Mouse (Mus musculus): ENCODE measurements around the gene Ston2.

Ston2 gene

DNA sequence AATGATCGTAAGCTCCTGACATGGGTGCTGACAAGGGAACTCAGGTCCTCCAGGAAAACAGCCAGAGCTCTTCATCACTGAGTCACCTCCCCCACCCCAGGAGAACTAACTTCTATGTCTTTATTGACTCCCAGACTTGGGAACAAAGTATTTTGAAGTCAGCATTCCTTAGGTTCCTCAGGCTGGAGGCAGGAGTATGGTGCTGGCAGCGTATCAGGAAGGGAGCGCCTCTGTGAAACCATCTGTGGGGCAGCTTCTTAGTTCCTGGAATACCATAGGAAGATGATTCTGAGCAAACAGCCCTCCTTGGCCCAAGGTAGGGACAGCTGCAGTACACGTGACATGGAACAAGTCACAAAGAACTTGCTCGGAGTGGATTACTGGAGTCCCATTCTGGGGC is 84.7 kb downstream of the Ston2 start:
- DNase-seq (ENCODE audit: low read depth, low spot score) = no peak

DNA sequence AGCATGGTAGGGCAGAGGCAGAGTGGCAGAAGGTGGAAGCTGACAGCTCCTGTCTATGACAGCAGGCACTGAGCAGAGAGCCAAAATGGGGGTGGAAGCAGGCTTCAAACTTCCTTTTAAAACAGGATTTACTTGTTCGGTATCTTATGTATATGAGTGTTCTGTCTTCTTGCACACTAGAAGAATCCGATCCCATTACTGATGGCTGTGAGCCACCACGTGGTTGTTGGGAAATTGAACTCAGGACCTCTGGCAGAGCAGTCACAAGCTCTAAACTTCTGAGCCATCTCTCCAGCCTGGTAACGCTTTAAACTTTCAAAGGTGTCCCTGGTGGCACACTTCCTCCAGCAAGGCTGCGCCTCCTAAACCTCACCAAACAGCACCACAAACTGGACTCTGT is 85.4 kb downstream of the Ston2 start:
- DNase-seq (ENCODE audit: low read depth, low spot score) = no peak

DNA sequence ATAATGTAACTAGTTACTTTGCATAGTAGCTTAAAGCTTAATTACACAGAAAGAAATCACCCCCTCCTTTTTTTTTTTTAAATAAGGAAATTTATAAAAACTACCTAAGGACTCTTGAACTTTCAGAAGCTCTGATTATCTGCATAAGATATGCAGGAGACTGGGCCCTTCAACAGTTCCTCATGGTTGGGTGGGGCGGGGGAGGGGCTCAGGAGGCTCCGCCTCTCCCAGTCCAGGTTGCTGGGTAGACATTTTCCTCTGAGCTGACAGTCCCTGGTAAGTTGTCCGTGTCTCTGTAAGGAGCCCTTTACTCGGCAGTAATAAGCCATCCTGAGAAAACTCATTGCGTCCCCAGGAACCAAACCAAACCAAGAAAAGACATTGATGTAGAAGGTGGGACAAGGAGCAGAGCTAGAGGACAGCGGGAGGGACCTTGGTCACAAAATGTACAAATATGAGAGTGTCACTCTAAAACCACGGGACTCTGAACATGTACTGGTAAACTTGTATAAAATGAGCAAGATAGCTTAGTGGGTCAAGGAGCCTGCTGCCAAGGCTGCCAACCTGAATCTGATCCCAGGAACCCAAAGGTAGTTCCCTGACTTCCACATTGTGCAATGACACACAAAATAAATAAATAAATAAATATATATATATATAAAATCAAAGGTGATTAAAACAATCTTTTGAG is 88.6 kb downstream of the Ston2 start:
- DNase-seq (ENCODE audit: low read depth, low spot score) = no peak

DNA sequence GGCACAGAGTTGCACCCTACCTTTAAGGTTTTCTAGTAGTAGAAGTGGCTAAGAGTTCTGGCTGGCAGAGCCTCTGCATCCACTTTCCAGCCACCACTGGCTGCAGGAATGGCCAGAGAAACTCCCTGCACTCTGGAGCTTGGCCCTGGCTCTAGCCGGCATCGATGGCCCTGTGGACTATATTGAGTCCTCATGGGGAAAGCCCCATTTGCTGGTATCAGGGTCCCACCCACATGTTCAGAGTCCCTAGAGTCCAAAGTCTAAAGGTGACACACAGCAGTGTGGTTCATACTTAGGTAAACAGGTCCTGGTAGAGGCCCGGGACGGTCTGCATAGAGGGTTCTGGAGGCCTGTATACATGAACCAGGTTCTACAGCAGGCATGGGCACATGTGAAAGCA is 92.0 kb downstream of the Ston2 start:
- DNase-seq (ENCODE audit: low read depth, low spot score) = no peak

DNA sequence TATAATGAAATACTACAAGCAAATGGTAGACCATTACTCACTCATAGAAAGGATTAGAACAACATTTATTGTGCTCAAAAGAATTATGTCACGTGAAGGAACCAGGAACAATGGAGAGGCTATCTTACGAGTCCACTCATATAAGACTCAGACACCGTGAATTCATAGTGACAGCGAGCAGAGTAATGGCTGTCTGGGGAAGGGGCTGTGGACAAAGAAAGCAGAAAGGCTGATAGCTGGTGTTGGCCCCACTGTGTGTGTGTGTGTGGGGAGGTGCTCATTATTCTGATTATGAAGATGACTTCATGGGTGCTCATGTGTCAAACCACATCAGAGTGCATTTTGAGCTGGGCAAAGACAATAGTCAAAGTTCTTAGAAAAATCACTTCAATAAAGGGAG is 92.4 kb downstream of the Ston2 start:
- peak; percentile 44 for DNase-seq (ENCODE audit: low read depth, low spot score)

DNA sequence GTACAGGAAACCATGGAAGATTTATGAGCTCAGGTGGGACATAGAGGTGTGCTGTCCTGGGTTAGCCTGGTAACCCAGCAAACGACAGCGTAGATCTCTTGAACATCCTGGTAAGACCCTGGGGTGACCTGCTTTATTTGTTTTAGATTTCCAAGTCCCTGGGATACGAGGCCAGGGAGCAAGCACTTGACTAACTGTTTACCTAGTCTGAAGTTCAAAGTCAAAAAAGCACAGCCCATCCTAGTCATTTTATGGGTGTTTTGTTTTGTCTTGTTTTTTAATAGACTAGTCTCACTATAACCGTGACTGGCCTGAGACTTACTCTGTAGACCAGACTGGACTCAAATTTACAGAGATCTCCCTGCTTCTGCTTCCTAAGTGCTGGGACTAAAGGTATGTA is 93.4 kb downstream of the Ston2 start:
- no peak for DNase-seq (ENCODE audit: low read depth, low spot score)

DNA sequence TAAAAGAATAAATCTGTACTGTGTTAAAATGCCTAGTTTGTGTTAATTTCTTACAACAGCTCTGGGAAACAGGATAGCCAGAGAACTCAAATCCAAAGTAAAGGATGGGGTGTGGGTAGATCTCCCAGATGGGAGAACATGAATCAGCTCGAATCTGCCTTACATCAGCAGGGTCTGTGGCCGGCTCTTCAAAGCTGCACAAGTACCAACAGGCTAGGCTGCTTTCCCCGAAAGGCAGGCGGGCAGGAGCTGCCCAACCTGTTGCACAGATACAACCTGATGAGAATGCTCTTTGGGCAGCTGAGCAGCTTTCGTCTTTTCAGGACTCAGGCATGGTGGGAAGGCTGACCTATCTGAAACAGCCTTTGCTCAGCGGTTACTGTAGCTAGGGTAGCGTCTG is 94.6 kb downstream of the Ston2 start:
- no peak for DNase-seq (ENCODE audit: low read depth, low spot score)

DNA sequence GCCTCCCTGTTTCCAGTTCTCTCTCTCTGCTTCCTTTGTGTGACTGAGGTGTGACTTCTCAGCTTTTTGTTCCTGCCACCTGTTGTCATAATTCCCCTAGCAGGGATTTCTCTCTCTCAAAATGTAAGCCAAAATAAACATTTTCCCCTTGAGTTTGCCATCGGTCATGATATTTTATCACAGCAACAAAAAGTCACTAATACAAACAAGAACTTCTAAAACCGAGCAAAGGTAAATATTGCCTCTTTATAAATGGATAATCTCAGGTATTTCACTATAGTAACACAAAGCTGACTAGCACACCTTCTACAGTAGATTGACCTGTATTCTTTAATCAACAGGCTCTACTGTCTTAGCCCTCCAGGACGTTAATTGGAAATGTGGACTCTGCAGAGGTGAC is 95.2 kb downstream of the Ston2 start:
- no peak for DNase-seq (ENCODE audit: low read depth, low spot score)

DNA sequence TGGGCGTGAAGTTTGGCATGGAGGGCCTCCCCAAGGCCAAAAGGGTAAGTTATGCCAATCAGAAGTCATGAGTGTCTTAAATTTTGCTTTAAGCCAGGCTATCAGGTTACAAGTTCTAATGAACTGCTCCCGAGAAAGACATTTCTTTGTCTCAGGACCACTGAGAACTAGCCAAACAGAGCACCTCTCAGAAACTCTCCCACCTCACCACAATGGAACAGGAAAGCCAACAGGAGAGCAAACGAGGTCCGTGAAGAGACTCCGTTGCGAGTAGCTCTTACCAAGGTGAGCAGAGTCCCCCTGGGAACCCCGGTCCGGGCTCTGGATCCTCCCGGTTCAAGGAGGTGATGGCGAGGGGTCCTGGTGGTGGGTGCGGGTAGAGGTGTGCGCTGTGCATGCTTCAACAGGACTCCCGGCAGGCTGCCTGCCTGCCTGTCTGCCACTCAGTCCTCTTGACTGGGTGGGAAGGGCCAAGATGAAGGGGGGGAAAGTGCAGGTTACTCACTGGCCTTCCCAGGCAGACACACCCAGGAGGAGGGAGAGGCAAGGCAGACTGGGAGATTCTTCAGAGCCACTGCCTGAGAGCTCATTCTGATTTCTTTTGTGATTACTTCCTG is 102.4 kb downstream of the Ston2 start:
- no peak for DNase-seq (ENCODE audit: low read depth, low spot score)

DNA sequence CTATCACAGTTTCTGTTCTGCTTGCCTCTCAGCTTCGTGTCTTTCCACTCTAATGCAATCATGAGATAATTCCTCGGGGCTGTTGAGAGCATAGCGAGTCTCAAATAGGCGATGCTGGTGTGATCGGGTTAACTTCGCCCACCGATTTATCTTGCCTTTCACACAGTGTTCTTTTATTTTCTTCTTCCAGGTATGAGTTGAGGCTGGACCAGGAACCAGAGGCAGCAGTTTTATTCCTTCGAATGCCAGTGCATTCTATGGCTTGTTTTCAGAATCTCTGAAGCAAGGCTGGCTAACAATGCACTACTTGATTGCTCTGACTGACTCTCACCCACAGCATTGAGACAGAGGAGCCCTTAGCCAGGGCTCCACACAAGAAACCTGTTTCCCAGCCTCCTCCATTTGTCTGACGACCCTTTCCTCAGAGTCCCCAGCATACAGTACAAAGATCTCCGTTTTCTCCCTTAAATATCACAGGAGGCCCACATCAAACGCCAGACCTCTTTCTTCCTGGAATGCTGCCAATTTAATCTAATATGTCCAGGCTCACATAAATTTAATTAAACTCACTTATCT is 103.3 kb downstream of the Ston2 start:
- no peak for DNase-seq (ENCODE audit: low read depth, low spot score)

DNA sequence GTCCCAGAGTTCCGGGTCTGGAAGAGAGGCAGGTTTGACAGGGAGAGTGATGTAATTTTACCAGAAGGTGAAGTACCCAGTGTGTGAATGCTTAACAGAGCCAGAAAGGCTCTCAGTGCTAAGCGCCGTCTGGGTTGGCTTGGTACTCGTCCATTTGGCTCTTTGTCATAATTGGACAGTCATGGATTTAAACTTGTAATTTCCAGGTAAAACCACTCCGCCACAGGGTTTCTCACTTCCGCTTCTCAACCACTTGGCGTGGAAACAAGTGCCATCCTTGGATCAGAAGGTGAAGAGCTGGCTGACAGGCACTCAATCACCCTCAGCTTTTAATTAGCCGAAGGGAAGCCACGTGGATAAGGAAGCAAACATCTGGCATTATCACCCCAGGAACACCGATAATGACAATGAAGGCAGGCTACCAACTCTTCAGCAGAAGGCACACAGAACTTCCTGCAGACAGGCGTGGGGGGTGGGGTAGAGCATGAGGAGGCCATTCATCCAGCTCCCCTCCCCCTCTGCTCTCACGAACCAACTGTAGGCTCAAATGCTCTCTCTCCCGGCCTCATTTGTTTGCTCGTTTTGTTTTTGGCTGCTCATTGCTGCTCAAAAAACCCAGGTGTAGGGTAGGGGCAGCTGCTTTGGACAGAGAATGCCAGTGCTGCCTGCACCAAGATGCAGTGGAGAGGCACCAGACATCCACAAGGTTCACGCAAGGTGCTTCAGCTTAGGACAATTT is 103.9 kb downstream of the Ston2 start:
- peak; percentile 64 for DNase-seq (ENCODE audit: low read depth, low spot score)

DNA sequence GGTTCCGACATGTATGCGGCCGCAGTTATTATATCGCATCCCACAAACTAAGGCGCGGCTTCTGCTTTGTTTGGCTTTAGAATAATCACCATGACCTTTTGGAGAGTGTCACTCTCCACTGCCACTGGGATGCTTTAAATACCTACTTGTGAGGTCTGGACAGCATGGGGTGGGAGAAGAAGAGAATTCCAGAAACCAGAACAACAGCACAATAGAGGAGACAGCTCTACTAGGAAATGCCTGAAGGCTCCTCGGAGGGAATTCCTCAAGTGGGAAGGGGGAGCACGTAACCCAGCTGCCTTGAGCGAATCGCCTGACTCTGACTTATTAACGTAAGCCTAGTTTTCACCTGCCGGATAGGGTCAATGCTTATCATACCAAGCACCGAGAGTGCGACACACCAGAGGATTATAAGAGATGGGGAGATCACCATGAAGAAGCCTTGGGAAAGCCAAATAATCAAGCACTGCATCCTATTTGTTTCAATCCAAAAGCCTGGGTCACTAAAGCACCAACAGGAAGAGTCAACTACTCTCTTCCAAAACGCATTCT is 104.6 kb downstream of the Ston2 start:
- DNase-seq (ENCODE audit: low read depth, low spot score) = peak; percentile 57

DNA sequence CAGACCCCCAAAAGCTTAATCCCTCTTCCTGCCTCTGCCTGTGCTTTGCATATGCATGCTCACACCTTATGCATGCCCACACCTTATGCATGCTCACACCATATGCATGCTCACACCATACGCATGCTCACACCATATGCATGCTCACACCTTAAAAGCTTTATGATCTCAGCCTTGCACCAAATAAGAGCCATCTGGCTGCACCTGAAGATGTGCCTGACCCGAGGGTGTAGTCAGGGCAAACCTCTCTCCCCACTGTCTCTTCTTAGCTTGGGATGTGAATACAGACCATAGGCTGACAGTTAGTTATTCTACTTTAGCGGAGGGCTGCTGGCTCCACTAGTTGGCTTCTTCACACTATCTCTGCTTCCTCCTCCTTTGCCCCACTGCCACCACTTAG is 105.1 kb downstream of the Ston2 start:
- DNase-seq (ENCODE audit: low read depth, low spot score) = no peak

DNA sequence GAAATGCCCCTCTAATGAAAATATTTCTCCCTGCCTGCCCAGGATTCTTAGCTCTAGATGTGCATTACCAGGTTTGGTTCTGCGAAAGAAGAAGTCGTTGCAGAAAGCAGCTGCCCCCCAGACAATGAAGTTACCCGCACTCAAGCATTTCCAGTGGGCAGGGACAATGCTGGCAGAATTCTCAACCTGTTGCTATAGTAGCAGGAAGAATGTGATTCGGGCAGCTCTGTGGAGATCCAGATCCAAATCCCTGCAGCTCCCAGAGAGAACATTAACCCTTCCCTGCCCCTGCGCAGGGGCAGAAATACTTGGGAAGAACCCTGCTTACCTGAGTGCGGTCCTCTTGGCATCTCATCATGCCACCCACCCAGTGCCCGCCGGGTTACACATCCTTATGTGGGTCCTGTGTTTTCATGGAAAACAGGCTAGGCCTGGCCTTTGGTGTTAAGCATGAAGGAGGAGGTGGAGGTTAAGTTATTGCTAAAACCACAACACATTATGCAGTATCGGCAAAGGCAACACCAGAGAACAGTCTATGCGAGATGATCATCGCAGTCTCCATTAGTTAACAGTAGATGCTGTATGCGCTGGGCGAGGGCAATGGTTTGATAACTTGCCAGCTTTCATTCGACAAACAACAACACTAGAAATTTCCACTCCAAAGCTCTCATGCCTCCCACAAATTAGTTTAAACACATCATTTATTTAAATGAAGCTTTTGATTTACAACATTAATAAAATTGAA is 108.7 kb downstream of the Ston2 start:
- peak; percentile 72 for DNase-seq (ENCODE audit: low read depth, low spot score)

DNA sequence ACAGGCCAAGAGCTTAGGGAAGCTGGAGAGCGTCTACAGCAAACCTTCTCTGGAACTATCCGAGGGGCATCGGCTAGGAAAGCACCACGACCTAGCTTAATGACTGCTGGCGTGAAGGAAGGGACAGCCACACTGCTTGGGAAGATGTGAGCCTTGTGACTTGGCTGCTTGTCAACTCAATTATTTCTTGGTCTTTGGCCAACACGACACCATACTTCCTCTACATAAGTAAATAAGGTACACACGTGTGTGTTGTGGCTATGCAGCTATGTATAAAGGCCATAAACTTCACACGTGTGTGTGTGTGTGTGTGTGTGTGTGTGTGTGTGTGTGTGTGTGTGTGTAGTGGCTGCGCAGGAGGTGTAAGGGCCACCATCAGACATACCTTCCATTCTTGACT is 112.2 kb downstream of the Ston2 start:
- DNase-seq (ENCODE audit: low read depth, low spot score) = no peak

DNA sequence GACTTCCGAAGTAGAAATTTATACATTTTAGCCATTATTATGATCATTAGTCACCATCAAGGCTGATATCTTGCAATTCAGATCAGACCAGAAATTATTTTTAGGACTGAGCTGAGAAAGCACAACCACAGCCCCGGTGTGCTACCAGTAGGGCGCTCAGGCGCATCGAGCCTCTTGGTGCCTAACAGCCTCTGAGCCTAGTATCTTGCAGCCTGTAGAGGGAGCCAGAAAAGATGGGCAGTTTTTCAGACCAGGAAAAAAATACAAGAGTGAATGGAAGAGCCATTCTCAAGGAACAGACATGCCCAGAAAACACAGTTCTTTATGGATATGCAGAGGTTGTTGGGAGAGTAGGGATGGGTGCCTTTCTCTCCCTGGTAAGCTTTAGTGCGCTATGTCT is 115.0 kb downstream of the Ston2 start:
- DNase-seq (ENCODE audit: low read depth, low spot score) = no peak

DNA sequence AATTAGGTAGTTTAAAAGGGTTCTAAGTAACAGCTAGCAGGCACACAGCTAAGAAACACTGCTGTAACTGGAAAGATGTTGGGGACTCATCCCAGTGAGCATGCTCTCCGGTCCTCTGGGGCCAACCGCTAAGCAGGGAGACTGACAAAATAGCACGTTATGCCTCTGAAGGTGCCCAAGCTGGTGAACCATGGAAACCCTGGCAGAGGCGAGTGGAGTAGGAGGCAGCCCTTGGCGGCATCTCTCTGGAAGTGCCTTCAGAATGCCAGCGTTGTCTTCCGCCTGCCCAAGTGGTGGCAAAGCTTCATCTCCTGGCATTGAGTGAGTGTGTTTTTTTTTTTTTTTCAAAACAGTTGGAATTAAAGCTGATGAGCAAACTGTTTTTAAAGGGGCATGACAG is 115.7 kb downstream of the Ston2 start:
- no peak for DNase-seq (ENCODE audit: low read depth, low spot score)

DNA sequence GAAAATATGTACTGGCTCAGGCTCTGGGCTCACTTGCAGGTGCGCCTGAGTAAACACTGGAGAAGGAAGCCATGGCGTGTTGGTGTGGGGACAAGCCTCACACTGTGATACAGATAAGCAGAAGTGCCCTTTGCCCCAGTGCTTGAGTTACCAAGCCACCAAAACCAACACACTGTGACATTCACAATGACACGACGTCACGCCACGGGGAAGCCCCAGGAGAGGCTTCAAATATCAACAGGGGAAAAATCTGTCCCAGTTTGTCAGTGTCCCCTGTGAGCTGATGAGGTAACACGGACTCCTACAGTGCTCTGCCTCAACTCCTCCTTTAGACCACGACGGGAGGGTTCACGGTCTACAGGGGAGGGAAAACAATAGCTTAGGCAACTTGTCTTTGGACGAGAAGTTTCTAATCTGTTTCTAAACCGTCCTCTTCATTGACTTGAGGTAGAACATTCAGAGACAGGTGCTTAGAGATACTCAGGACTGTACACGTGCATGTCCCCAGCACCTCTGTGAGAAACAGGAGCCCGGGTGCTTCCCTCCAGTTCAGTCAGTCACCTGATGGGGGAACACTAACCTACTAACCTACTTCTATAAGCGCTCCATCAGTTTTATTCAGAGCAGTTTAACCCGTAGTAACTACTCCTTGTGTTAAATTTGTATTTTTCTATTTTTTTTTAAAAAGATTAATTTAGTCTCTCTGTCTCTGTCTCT is 119.5 kb downstream of the Ston2 start:
- no peak for DNase-seq (ENCODE audit: low read depth, low spot score)

DNA sequence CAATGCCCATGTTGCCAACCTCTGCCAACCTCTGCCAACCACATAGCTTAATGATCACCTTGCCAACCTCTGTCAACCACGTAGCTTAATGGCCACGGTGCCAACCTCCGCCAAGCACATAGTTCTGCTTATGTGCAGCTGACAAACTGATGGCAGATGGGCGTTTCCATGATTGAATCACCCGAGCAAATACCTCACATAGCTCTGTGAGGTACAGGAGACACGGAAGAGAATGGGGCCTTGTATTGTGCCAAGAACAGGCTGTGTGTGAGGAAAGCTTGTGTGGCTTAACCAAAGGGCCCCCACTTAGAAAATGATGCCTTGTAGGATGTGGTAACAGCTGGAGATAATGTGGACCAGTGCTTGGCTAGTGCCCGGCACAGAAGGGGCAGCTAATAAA is 120.4 kb downstream of the Ston2 start:
- peak; percentile 6 for DNase-seq (ENCODE audit: low read depth, low spot score)

DNA sequence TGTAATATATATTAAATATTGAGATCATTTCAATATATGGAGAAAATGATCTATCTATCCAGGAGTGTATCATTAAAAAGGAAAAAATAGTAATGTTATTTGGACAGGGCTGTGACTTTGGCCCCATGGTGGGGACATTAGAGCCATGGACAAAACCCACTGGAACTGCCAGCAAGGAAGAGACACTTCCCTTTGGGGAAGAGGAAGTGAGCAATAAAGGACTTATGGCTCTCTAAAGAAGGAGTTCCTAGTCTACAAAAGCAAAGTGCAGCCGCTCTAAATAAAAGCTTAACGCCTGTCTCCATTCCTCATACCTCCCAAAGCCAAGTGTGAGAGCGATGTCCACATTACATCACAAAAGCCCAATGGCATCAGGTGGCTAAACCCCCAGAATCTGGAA is 121.6 kb downstream of the Ston2 start:
- no peak for DNase-seq (ENCODE audit: low read depth, low spot score)

DNA sequence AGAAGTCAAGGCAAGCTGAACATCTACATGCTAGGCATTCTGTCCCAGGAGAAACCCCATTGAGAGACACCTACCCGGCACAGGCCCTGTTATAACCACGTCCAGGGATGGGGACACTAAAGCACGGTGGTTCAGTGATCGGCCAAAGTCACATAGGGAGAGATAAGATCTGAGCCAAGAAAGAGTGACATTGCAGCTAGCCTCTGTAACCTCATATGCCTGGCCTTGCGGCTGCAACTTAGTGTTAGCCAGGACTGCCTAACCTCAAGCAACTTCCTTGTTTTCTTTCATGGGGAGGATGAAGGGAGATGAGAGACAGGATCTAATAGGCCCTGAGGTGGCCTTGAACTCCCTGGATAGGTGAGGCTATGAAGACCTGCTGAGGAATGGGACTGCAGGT is 122.8 kb downstream of the Ston2 start:
- DNase-seq (ENCODE audit: low read depth, low spot score) = no peak
